ENCODE assay signal across 12 mouse cellular contexts in the genomic region with DNA sequence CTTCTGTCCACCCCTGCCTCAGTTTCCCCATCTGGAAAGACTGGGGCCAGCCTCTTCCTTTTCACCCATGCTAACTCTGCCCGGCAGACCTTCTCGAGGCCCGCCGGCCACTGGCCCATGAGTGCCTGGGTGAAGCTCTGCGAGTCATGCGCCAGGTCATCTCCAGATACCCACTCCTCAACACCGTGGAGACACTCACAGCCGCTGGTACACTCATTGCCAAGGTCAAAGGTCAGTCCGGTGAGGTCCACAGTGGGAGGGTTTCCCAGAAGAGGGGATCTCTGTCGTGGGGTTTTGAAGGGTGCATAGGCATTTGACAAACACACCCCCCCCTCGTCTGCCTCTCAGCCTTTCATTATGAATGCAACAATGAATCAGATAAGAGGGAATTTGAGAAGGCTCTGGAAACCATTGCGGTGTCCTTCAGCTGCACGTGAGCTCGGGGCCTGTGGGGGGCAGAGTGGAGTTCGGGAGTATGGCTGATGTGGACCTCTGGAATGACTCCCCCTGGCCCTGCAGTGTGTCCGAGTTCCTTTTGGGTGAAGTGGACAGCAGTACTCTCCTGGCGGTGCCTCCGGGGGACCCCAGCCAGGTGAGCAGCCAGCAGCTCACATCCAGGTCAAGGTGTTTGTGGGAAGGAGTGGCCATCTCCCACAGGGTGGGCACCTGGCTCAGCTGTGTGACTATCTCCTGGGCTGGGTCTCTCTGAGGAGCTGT. TPM values are rescaled to one million over a fixed set of nuclear protein-coding genes. Genes with fewer than 3 reads are reported as not detected.
A peak's percentile ranks its signal among the peaks of the same experiment; 100 is the strongest.
DNase-seq lines count a peak whose midpoint lies in the region; ATAC-seq and TF ChIP-seq lines count a peak whose summit lies in the region.
"Had no signal": no experiment of that assay in that cellular context is flagged by ENCODE, and none has a peak within 500 bp of the region (broad histone marks: within the 10 kb centered on the region; RNA-seq: fewer than 3 reads in every experiment).

No protein-coding gene starts in this region.

- H3K27ac ChIP-seq in kidney, adult 2 months (ENCODE audit: insufficient read depth, low read depth, low read length): no peak overlapping the region
- H3K27ac ChIP-seq in spleen, adult 2 months (ENCODE audit: insufficient read depth, low read length): peak overlapping the region; percentile 92
- H3K27ac ChIP-seq in intestine, embryonic 15.5 days: no peak overlapping the region
- H3K27ac ChIP-seq in stomach, embryonic 15.5 days: no peak overlapping the region

- no peak overlapping the region for H3K4me3 ChIP-seq in kidney, adult 2 months (ENCODE audit: insufficient read depth, low read depth, low read length)
- H3K4me3 ChIP-seq in spleen, adult 2 months (ENCODE audit: extremely low read depth, insufficient read depth, insufficient read length): no peak overlapping the region
- no peak overlapping the region for H3K4me3 ChIP-seq in intestine, embryonic 15.5 days (replicated peaks)
- peak overlapping the region; percentile 20; the same call in 1 of the 2 replicates for H3K4me3 ChIP-seq in stomach, embryonic 15.5 days (replicated peaks)
- H3K4me3 ChIP-seq: myocyte had no signal

- H3K9me3 ChIP-seq in intestine, embryonic 15.5 days: no peaks in the 10 kb centered on the region
- H3K9me3 ChIP-seq in stomach, embryonic 15.5 days: no peaks in the 10 kb centered on the region

- 0 out of 2 replicates have a peak, but pooled peaks have one; percentile 9 for TF ChIP-seq CTCF in kidney, adult 2 months (conservative IDR thresholded peaks at IDR 0.05; ENCODE audit: insufficient read depth, insufficient read length, low read depth, low read length)
- no peak for TF ChIP-seq CTCF in spleen, adult 2 months (IDR thresholded peaks at IDR 0.05; ENCODE audit: extremely low read depth, insufficient read depth, insufficient read length, insufficient replicate concordance)

- H3K4me2 ChIP-seq in intestine, embryonic 15.5 days (replicated peaks): peak overlapping the region; percentile 53
- H3K4me2 ChIP-seq in stomach, embryonic 15.5 days: peak overlapping the region; percentile 45; the same call in 1 of the 2 replicates

- H3K9ac ChIP-seq in intestine, embryonic 15.5 days: peak overlapping the region; percentile 43
- no peak overlapping the region for H3K9ac ChIP-seq in stomach, embryonic 15.5 days

- no peak for TF ChIP-seq POLR2A in kidney, adult 2 months (IDR thresholded peaks at IDR 0.05; ENCODE audit: low read depth, low read length)
- TF ChIP-seq POLR2A in spleen, adult 2 months (IDR thresholded peaks at IDR 0.05; ENCODE audit: low read depth, low read length): no peak

- no peak for ATAC-seq in intestine, embryonic 15.5 days
- no peak for ATAC-seq in stomach, embryonic 15.5 days (ENCODE audit: insufficient read depth, low FRiP score, low read depth)
- ATAC-seq: inflammation-experienced regulatory T-cells, adult 6 months had no signal

- WGBS in kidney, adult 2 months: 81% methylated on average over 18 of the region's 18 CpGs
- WGBS in spleen, adult 2 months: 85% methylated on average over 18 of the region's 18 CpGs
- WGBS in intestine, embryonic 15.5 days: 82% methylated on average over 18 of the region's 18 CpGs
- WGBS in stomach, embryonic 15.5 days: 78% methylated on average over 18 of the region's 18 CpGs

- H3K27me3 ChIP-seq in kidney, adult 2 months (replicated peaks; ENCODE audit: control insufficient read depth, insufficient read depth, low read length): no peaks in the 10 kb centered on the region
- H3K27me3 ChIP-seq in spleen, adult 2 months (ENCODE audit: control insufficient read depth, insufficient read depth, low read length): no peaks in the 10 kb centered on the region
- H3K27me3 ChIP-seq in intestine, embryonic 15.5 days (replicated peaks): 0 out of 2 replicates have a peak, but pooled peaks cover under 1% of the 10 kb centered on the region
- no peaks in the 10 kb centered on the region for H3K27me3 ChIP-seq in stomach, embryonic 15.5 days (replicated peaks)

- DNase-seq in kidney, adult 2 months: no peak
- DNase-seq in kidney, adult 18-20 months: no peak
- DNase-seq in spleen, adult 2 months (ENCODE audit: low read depth in 1 of 2, low spot score in 2 of 2): no peak
- DNase-seq in spleen, postnatal 10 days (ENCODE audit: low spot score in 2 of 2): no peak
- no peak for DNase-seq in adrenal gland, postnatal 4 days (ENCODE audit: low spot score in 2 of 2)
- DNase-seq: cerebellum, postnatal 36 days; gastrocnemius, postnatal 36 days; right cerebral cortex, adult 18-20 months had no signal

- H3K4me1 ChIP-seq in kidney, adult 2 months (ENCODE audit: control insufficient read depth, insufficient read depth, low read length): no peaks in the 10 kb centered on the region
- H3K4me1 ChIP-seq in spleen, adult 2 months (ENCODE audit: control insufficient read depth, insufficient read depth, insufficient read length): peaks cover 46% of the 10 kb centered on the region; the same call in 1 of the 2 replicates
- peaks cover 27% of the 10 kb centered on the region for H3K4me1 ChIP-seq in intestine, embryonic 15.5 days (replicated peaks)
- H3K4me1 ChIP-seq in stomach, embryonic 15.5 days: peaks cover 30% of the 10 kb centered on the region

- no peaks in the 10 kb centered on the region for H3K36me3 ChIP-seq in kidney, adult 2 months (ENCODE audit: control insufficient read depth, insufficient read depth, low read length)
- peaks cover 57% of the 10 kb centered on the region for H3K36me3 ChIP-seq in spleen, adult 2 months (ENCODE audit: control insufficient read depth, insufficient read depth, low read length)
- H3K36me3 ChIP-seq in intestine, embryonic 15.5 days: no peaks in the 10 kb centered on the region
- no peaks in the 10 kb centered on the region for H3K36me3 ChIP-seq in stomach, embryonic 15.5 days

RNA-seq across cellular contexts. Expression of a gene that starts 4.3 kb away (rescaled TPM):
- polyA plus RNA-seq in kidney, adult 2 months (2012; rRNA removed): 9.6 and 25.5 TPM in 2 replicates
- polyA plus RNA-seq in spleen, adult 2 months (2012; rRNA removed): 492 and 574 TPM in 2 replicates
- 6.3 and 6.5 TPM in 2 replicates for polyA plus RNA-seq in intestine, embryonic 15.5 days (2015; fragmentation: Nextera tagmentation; extraction: Ambion mirVana)
- 9.1 and 10.0 TPM in 2 replicates for polyA plus RNA-seq in stomach, embryonic 15.5 days (2015; fragmentation: Nextera tagmentation; extraction: Ambion mirVana)
- total RNA-seq in adrenal gland, postnatal 4 days (2021): 1 to 10 TPM; 7.1 to 8.5 TPM

RNA-seq across cellular contexts. Expression of a gene that starts 18.8 kb away (rescaled TPM):
- polyA plus RNA-seq in kidney, adult 2 months (2012; rRNA removed): 230 and 235 TPM in 2 replicates
- polyA plus RNA-seq in spleen, adult 2 months (2012; rRNA removed): 139 and 182 TPM in 2 replicates
- 206 and 218 TPM in 2 replicates for polyA plus RNA-seq in intestine, embryonic 15.5 days (2015; fragmentation: Nextera tagmentation; extraction: Ambion mirVana)
- 188 and 199 TPM in 2 replicates for polyA plus RNA-seq in stomach, embryonic 15.5 days (2015; fragmentation: Nextera tagmentation; extraction: Ambion mirVana)
- 100 to 1,000 TPM; 103 to 112 TPM for total RNA-seq in adrenal gland, postnatal 4 days (2021)

RNA-seq across cellular contexts. Expression of a gene that starts 24.5 kb away (rescaled TPM):
- 10.6 and 11.8 TPM in 2 replicates for polyA plus RNA-seq in kidney, adult 2 months (2012; rRNA removed)
- 50.4 and 64.5 TPM in 2 replicates for polyA plus RNA-seq in spleen, adult 2 months (2012; rRNA removed)
- polyA plus RNA-seq in intestine, embryonic 15.5 days (2015; fragmentation: Nextera tagmentation; extraction: Ambion mirVana): 3.0 and 3.7 TPM in 2 replicates
- 4.2 and 4.8 TPM in 2 replicates for polyA plus RNA-seq in stomach, embryonic 15.5 days (2015; fragmentation: Nextera tagmentation; extraction: Ambion mirVana)
- total RNA-seq in adrenal gland, postnatal 4 days (2021): 10 to 100 TPM; 21.9 to 23.0 TPM

RNA-seq across cellular contexts. Expression of a gene that starts 26.2 kb away (rescaled TPM):
- polyA plus RNA-seq in kidney, adult 2 months (2012; rRNA removed): 1,431 and 1,557 TPM in 2 replicates
- 238 and 259 TPM in 2 replicates for polyA plus RNA-seq in spleen, adult 2 months (2012; rRNA removed)
- 712 and 771 TPM in 2 replicates for polyA plus RNA-seq in intestine, embryonic 15.5 days (2015; fragmentation: Nextera tagmentation; extraction: Ambion mirVana)
- 500 and 567 TPM in 2 replicates for polyA plus RNA-seq in stomach, embryonic 15.5 days (2015; fragmentation: Nextera tagmentation; extraction: Ambion mirVana)
- total RNA-seq in adrenal gland, postnatal 4 days (2021): 100 to 1,000 TPM; 576 to 622 TPM

RNA-seq across cellular contexts. Expression of a gene that starts 32.4 kb away (rescaled TPM):
- 52.3 and 55.5 TPM in 2 replicates for polyA plus RNA-seq in kidney, adult 2 months (2012; rRNA removed)
- 297 and 409 TPM in 2 replicates for polyA plus RNA-seq in spleen, adult 2 months (2012; rRNA removed)
- 239 and 242 TPM in 2 replicates for polyA plus RNA-seq in intestine, embryonic 15.5 days (2015; fragmentation: Nextera tagmentation; extraction: Ambion mirVana)
- polyA plus RNA-seq in stomach, embryonic 15.5 days (2015; fragmentation: Nextera tagmentation; extraction: Ambion mirVana): 274 and 279 TPM in 2 replicates
- 10 to 100 TPM; 40.9 to 48.7 TPM for total RNA-seq in adrenal gland, postnatal 4 days (2021)

Comparison
In these comparisons a context has a peak if more than half of its experiments do, and no peak if none do; other contexts are left out.
1. RNA of a gene that starts 4.3 kb away (polyA plus RNA-seq): 492 to 574 TPM in spleen, adult 2 months; 9.6 to 25.5 TPM in kidney, adult 2 months, 9.1 to 10.0 TPM in stomach, embryonic 15.5 days and 6.3 to 6.5 TPM in intestine, embryonic 15.5 days; every median in the first group is over 10 times any median in the second.